Mouse (Mus musculus): Measurements from ENCODE around the gene Repin1.

DNA sequence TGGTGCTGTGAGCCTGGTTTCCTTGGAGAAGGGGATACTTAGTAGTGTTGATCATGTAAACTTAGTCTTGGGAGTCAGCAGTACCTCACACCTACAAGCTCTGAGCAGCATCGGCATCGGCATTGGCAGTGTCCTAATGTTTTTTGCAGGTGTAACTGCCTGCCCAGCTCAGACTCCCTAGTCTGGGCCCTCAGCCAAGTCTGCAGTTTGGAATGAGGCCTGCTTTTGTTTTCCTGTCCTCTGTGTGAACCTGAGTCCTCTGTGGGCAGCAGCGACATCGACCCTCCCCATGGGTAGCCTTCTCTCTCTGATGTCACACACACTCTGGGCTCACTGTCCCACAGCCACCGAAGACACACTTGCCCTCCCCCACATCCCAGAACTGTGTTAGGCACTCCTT, 27.4 kb upstream of the Repin1 start:
- TF ChIP-seq CTCF (IDR thresholded peaks at IDR 0.05; ENCODE audit: insufficient read depth, low read length) (no peak), POLR2A (IDR thresholded peaks at IDR 0.05; ENCODE audit: borderline replicate concordance, extremely low read depth, low read depth, low read length) (no peak)

All from lung, adult 2 months (tissue).